Mouse (Mus musculus) Patski (cell line): ENCODE measurements around the gene Elane. TPM values are rescaled to one million over a fixed set of nuclear protein-coding genes. Genes with fewer than 3 reads are reported as not detected.

Experiments used
- ATAC-seq: fragments of 100-300 bp; one replicate; pipeline ENCODE4 v1.8.0; 2021
- CTCF ChIA-PET: fragments of 350-600 bp; sonication (Branson Sonifier 250); formaldehyde crosslinking; loops from one replicate; lab custom pipeline; 2022; ENCODE audit warnings: inconsistent platforms; lab: Charles Lee
- POLR2A ChIA-PET: fragments of 350-600 bp; sonication (Branson Sonifier 250); formaldehyde crosslinking; loops from one replicate; lab custom pipeline; 2022; ENCODE audit warnings: antibody characterized with exemption, inconsistent platforms; lab: Charles Lee
- DNase-seq: peaks from one replicate; pipeline ENCODE4 v3.0.0-alpha.2; 2011; ENCODE audit warnings: low read depth, low spot score
- H3K27me3 ChIP-seq: fragments of 371-371 bp; one replicate; pipeline ENCODE4 v1.5.1; 2021
- CTCF ChIP-seq: fragments of 100-300 bp; IDR thresholded peaks from one replicate; pipeline ENCODE4 v1.5.1; 2021
- in situ Hi-C: fragments of 300-500 bp; cut with MboI; formaldehyde crosslinking; loops from 3 replicates; pipeline ENCODE4 v1.11.1; 2018; ENCODE audit warnings: low pct_unique_long_range_greater_than_20kb, mixed read lengths
- polyA plus RNA-seq: library from polyadenylated mRNA; unstranded; gene quantifications from one replicate; pipeline ENCODE4 v1.2.3, GENCODE M21; 2021

Elane gene
- polyA plus RNA-seq, 1 experiment from 2014 or later: not detected

DNA sequence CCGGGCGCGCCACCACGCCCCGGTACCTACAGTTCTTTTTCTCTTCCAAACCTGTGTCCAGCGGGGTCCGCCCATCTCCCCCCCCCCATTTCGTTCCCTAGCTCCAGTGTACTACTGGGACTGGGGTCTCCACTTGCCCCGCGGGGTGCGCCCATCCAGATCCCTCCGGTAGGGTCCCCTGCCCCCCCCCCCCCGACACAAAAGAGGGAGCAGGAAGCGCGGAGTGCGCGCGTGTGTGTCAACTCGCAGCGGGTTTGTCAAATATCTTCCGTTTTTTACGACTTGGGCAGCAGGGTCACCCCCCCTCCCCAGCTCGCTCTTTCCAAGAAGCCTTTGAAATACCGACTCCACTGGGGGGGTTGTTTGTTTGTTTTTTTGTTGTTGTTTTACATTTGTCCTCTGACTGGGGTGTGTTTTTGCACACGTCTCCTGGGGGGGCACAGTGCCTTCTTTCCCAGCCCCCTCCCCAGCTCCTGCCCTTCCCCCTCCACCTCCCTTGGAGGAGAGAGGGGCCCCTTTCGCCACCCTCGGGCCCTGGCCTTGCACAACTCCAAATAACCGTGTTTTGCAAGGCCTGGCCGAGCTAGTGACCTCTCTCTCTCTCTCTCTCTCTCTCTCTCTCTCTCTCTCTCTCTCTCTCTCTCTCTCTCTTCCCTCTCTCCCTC, 42.1 kb downstream of the Elane start:
- in situ Hi-C loops: no loop called here
- H3K27me3 ChIP-seq: no peaks in the 10 kb centered on the region
- DNase-seq (no peak), ATAC-seq (no peak)
- CTCF ChIA-PET: interaction anchor here (1.5 kb wide), 1 partner anchor 30 kb away, joined by 10 read pairs; no protein-coding TSS in a partner anchor
- POLR2A ChIA-PET: interaction anchor here (0.6 to 2.2 kb wide), 10 partner anchors 8 to 224 kb away, joined by 3 to 10 read pairs (median 4); partner anchors contain the start of gene Kiss1r
- TF ChIP-seq CTCF: no peak

DNA sequence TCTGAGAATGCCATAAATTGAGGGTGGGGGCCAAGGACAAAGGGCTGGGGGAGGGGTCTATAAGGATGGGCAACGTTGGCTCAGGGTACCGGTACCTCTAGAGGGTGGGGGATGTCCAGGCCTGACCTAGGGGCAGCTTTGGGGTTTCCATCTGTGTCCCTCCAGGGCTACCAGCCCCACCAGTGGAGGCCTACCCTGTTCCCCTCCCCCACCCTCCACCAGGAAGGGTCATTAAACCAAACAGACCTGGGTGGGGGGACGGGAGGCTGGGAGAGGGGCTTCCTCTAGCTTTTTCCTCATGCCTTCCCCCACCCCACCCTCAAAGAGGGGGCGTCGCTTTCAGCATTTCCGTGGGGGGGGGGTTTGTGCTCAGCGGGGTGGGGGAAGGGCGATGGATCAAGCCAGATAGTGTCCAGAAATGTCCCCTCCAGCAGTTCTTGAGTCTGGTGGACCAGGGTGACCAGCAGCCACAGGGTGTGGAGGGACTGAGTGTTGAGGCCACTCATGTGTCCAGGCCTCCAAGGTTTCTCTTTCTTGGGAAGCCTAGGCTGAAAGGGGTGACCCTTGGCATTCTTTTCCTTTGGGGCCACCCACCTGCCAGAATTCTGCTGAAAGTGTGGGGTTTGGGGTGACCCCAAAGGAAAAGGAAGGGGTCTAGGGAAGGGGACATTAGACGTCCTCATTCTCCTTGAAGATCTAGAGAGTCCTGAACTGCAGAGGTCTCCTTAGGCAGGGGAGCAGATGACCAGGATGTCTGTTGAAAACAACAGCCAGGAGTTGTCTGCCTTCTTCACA, 43.1 kb downstream of the Elane start:
- no peaks in the 10 kb centered on the region for H3K27me3 ChIP-seq
- DNase-seq (no peak), ATAC-seq (no peak)
- TF ChIP-seq CTCF: no peak
- in situ Hi-C loops: no loop called here
- POLR2A ChIA-PET: interaction anchor here (0.6 to 1.1 kb wide), 2 partner anchors 56 to 85 kb away, joined by 3 read pairs; no protein-coding TSS in a partner anchor
- CTCF ChIA-PET: interaction anchor here (1.0 to 1.5 kb wide), 2 partner anchors 29 kb away, joined by 3 to 10 read pairs; no protein-coding TSS in a partner anchor

GRCm38 (mm10) chr10:79929967-79930825, 44.1 kb downstream of the Elane start:
- POLR2A ChIA-PET: interaction anchor here (1.1 kb wide), 1 partner anchor 22 kb away, joined by 3 read pairs; the partner anchor contains the start of gene Med16
- TF ChIP-seq CTCF: no peak
- DNase-seq: no peak
- CTCF ChIA-PET: interaction anchor here (1.0 kb wide), 1 partner anchor 28 kb away, joined by 3 read pairs; no protein-coding TSS in a partner anchor
- no peak for ATAC-seq
- in situ Hi-C loops: no loop called here
- H3K27me3 ChIP-seq: no peaks in the 10 kb centered on the region

DNA sequence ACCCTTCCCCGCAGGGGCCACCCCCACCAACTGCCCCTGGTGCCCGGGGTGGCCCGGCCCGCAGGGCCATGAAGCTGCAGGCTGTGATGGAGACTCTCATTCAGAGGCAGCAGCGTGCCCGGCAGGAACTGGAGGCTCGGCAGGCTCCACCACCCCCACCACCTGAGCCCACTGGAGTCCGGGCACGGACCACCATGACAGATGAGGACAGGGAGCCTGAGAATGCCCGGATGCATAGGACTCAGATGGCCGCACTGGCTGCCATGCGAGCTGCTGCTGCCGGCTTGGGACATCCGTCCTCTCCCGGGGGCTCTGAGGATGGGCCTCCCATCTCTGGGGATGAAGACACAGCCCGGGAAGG, 44.8 kb downstream of the Elane start:
- TF ChIP-seq CTCF: no peak
- DNase-seq (no peak), ATAC-seq (no peak)
- H3K27me3 ChIP-seq: no peaks in the 10 kb centered on the region
- POLR2A ChIA-PET: interaction anchor here (1.1 kb wide), 1 partner anchor 22 kb away, joined by 3 read pairs; the partner anchor contains the start of gene Med16
- in situ Hi-C loops: no loop called here
- CTCF ChIA-PET: no interaction called here

DNA sequence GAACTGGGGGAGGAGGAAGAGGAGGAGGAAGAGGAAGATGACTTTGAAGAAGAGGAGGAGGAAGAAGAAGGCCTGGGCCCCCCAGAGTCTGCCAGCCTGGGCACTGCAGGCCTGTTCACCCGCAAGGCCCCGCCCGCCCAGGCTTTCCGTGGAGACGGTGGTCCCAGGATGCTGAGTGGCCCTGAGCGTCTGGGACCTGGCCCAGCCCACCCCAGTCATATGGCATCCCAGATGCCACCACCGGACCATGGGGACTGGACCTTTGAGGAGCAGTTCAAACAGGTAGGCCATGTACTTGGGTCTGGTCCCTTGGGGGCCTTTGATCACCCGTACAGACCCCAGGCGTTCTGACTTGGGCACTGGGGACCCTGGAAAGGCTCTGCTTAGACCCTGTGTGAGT, 45.8 kb downstream of the Elane start:
- in situ Hi-C loops: no loop called here
- DNase-seq (no peak), ATAC-seq (no peak)
- H3K27me3 ChIP-seq: no peaks in the 10 kb centered on the region
- CTCF ChIA-PET: interaction anchor here (1.3 kb wide), 1 partner anchor 28 kb away, joined by 3 read pairs; no protein-coding TSS in a partner anchor
- POLR2A ChIA-PET: no interaction called here
- no peak for TF ChIP-seq CTCF

- no peak for TF ChIP-seq CTCF
- ATAC-seq (no peak), DNase-seq (no peak)
- POLR2A ChIA-PET: interaction anchor here (2.6 kb wide), 1 partner anchor 17 kb away, joined by 8 read pairs; no protein-coding TSS in a partner anchor
- CTCF ChIA-PET: interaction anchor here (1.3 to 1.5 kb wide), 2 partner anchors 27 to 50 kb away, joined by 3 read pairs; no protein-coding TSS in a partner anchor
- in situ Hi-C loops: no loop called here
- no peaks in the 10 kb centered on the region for H3K27me3 ChIP-seq
Observed at GRCm38 (mm10) chr10:79932736-79933135, 46.7 kb downstream of the Elane start.

GRCm38 (mm10) chr10:79933145-79933679, 47.2 kb downstream of the Elane start:
- H3K27me3 ChIP-seq: no peaks in the 10 kb centered on the region
- ATAC-seq (no peak), DNase-seq (no peak)
- ChIA-PET POLR2A (interaction anchor here (2.6 kb wide), 1 partner anchor 17 kb away, joined by 8 read pairs; no protein-coding TSS in a partner anchor), CTCF (interaction anchor here (1.3 to 1.5 kb wide), 2 partner anchors 26 to 50 kb away, joined by 3 read pairs; no protein-coding TSS in a partner anchor)
- no peak for TF ChIP-seq CTCF
- in situ Hi-C loops: no loop called here

GRCm38 (mm10) chr10:79933861-79934260, 47.8 kb downstream of the Elane start:
- no peak for TF ChIP-seq CTCF
- no peak for ATAC-seq
- no peak for DNase-seq
- ChIA-PET CTCF (interaction anchor here (0.8 to 1.5 kb wide), 2 partner anchors 20 to 51 kb away, joined by 3 read pairs; no protein-coding TSS in a partner anchor), POLR2A (interaction anchor here (2.6 kb wide), 1 partner anchor 16 kb away, joined by 8 read pairs; no protein-coding TSS in a partner anchor)
- no peaks in the 10 kb centered on the region for H3K27me3 ChIP-seq
- in situ Hi-C loops: no loop called here

- POLR2A ChIA-PET: interaction anchor here (2.6 kb wide), 1 partner anchor 15 kb away, joined by 8 read pairs; no protein-coding TSS in a partner anchor
- H3K27me3 ChIP-seq: no peaks in the 10 kb centered on the region
- in situ Hi-C loops: no loop called here
- ATAC-seq (no peak), DNase-seq (no peak)
- CTCF ChIA-PET: interaction anchor here (0.8 kb wide), 1 partner anchor 20 kb away, joined by 3 read pairs; no protein-coding TSS in a partner anchor
- no peak for TF ChIP-seq CTCF
Observed at GRCm38 (mm10) chr10:79934272-79934721, 48.2 kb downstream of the Elane start.
